Mouse (Mus musculus) small intestine, adult 10 weeks (tissue): Measurements from ENCODE around the gene Klf15. TPM values are rescaled to one million over a fixed set of nuclear protein-coding genes. Genes with fewer than 3 reads are reported as not detected.

Experiments used
- polyA plus RNA-seq: library from polyadenylated mRNA; stranded (reverse); fragments of 350-450 nt; fragmentation: Illumina TruSeq; extraction: RNeasy Lipid Tissue Mini Kit (QIAGEN cat#74804); gene quantifications from one replicate; pipeline ENCODE4 v1.2.3, GENCODE M21; 2014; ENCODE audit warnings: low replicate concordance

Gene Klf15
- 2.5 TPM for polyA plus RNA-seq

GRCm38 (mm10) chr6:90462181-90462706 is at the start of gene Klf15:
Klf15 (plus strand) TSS chr6:90462576.

DNA sequence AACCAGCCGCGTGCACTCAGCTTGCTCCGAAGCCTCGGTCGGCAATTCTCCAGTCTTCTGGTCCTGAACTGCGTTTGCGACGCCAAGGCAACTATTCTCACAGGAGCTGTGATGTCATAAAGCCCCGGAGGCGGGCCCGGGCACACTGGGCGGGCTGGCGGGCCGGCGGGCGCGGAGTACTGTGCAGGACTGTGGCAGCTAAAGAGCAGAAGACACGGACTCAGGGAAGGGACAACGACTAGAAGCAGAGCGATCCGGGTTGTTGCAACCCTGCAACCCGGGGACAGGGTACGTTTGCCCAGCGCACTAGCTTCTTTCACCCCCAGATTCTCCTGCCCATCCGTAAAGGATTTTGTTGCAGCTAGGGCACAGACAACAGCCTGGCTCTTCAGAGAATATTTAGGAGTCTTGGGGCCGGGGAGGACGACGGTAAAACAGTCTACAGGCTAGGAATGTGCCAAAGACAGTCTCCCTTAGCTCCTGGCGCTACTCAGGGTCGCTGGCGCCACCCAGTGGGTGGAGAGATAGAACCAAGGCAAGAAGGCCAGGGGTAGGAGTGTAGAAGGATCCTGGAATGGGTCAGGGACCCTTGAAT is 33.9 kb upstream of the Klf15 start, which contains the start of gene Cfap100:
TSS of gene Cfap100 (minus strand) at position 418 of the 595 bp plus-strand sequence.

GRCm38 (mm10) chr6:90486176-90486921 is 24.0 kb downstream of the Klf15 start, which contains the start of gene Aldh1l1:
Aldh1l1 (plus strand) TSS chr6:90486427.

Other genes starting within 250 kb of the Klf15 start
- not detected for gene Vmn1r53, start 238.1 kb upstream of the Klf15 start, polyA plus RNA-seq
- not detected for gene Vmn1r54, start 216.3 kb upstream of the Klf15 start, polyA plus RNA-seq
- gene BC048671, start 161.4 kb upstream of the Klf15 start, polyA plus RNA-seq: not detected
- not detected for gene Chst13, start 137.4 kb upstream of the Klf15 start, polyA plus RNA-seq
- not detected for gene Uroc1, start 129.3 kb upstream of the Klf15 start, polyA plus RNA-seq
- 8.7 TPM for gene Zxdc, start 93.1 kb upstream of the Klf15 start, polyA plus RNA-seq
- not detected for gene Cfap100, start 33.8 kb upstream of the Klf15 start, polyA plus RNA-seq
- gene Aldh1l1, start 23.9 kb downstream of the Klf15 start, polyA plus RNA-seq: 2.2 TPM
- gene Slc41a3, start 142.1 kb downstream of the Klf15 start, polyA plus RNA-seq: not detected